Mouse (Mus musculus) 416B (cell line): Measurements from ENCODE around the gene Arhgap8.
"Not testable (repeated sequence)": the region's sequence is repeated elsewhere in the genome, so short reads cannot be mapped to it uniquely, and the experiment has no call there.

Experiments
- DNase-seq: peaks from one replicate; pipeline ENCODE4 v3.0.0; 2011; ENCODE audit warnings: low read depth

Gene Arhgap8

DNA sequence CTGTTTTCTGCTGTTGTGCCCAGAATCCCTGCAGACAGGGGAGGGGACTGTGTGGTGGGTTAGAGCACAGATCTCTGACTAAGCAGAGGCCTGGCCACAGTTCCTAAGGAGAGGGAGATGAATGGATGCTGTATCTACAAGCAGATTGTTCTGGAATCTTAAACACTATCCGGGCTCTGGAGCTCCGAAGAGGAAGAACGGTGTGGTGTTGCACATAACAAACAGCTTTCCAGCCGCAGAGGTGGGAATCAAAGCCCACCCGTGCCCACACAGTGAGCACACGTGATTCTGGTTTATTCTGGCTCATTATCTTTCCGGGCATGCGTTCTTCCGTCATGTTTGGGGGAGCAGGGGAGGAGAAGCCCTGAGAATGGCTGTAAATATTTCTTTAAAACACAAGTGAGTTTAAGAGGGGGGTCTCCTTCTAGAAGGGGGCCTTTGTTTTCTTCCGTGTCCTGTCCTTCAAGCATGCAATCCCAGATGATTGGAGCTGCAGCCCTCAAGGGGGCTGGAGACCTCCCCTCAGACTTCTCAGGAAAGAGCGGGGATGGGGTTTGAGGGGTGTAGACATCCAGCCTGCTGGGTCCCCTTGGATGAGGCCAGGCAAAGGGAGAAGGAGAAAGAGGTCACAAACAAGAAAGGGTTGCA, 16.6 kb downstream of the Arhgap8 start:
- no peak for DNase-seq

GRCm38 (mm10) chr15:84736994-84737346, 17.1 kb downstream of the Arhgap8 start:
- DNase-seq, result no peak

DNA sequence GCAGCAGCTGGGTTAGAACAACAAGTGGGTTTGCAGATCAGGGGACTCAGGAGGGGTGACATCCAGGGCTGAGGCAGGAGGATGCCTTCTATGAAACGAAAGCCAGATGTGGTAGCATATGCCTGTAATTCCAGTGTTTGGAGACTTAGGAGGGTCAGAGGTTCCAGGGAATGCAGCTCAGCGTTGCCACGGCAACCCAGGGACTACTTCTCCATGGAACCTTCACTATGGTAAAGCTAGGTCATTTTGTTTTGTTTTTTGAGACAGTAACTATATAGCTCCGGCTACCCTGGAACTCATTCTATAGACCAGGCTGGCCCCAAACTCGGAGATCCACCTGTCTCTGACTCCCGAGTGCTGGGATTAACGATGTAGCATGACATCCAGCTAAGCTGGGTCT, 18.4 kb downstream of the Arhgap8 start:
- no peak for DNase-seq

- no peak for DNase-seq
Observed at GRCm38 (mm10) chr15:84741573-84741972, 21.7 kb downstream of the Arhgap8 start.

DNA sequence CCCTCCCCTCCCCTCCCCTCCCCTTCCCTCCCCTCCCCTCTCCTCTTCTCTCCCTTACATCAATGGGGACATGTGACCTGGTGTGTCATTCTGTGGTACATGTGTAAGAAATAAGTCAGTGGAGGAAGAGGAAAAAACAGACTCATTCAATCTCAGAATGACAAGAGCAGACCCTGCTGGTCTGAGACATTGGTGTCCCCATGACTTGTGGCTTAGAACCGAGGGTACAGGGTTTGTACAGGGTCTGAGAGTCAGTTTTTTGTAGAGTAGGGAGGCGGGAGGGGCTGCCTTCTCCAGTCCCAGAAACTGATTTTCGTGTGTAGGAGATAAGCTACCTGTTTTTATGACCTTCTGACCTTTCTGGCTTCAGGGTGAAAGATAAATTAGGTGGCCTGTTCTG, 23.5 kb downstream of the Arhgap8 start:
- peak; percentile 47 for DNase-seq

- DNase-seq, result no peak
Observed at GRCm38 (mm10) chr15:84744308-84744707, 24.5 kb downstream of the Arhgap8 start.

DNA sequence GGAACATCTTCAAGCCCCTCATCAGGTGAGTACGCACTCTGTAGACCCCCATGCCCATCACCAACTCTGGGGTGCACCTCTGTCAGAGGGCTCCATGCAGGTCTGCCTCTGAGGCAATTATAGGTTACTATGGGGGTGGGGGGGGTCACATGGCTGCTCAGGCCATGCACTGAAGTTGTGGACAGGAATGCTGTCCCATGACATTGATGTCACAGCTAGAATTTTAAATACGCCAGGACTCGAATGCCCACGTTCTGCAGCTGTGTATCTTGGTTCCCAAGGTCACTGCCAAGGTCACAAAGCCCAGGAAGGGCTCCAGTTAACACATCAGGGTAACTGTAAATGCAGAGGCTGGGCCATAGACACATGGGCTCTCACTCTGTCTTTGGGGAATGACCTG, 26.0 kb downstream of the Arhgap8 start:
- no peak for DNase-seq

DNA sequence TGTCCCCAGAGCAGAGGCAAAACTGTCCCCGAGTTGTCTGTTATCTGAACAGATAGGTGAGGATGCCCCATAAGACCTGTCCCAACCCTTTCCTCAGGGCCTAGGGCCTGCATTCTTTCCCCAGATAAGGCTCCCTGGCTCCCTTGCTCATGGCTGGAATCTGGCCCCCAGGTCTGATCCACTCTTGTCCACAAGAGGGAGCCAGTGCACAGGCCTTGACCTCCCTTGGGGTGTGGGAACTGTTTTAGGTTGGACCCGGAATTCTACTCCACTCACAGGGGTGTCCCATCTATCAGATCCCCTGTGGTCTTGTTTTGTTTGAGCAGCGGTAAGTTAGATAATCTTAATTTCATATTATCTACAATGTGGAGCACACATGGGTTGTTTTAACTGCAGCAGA, 35.1 kb downstream of the Arhgap8 start:
- DNase-seq, result peak; percentile 63

DNA sequence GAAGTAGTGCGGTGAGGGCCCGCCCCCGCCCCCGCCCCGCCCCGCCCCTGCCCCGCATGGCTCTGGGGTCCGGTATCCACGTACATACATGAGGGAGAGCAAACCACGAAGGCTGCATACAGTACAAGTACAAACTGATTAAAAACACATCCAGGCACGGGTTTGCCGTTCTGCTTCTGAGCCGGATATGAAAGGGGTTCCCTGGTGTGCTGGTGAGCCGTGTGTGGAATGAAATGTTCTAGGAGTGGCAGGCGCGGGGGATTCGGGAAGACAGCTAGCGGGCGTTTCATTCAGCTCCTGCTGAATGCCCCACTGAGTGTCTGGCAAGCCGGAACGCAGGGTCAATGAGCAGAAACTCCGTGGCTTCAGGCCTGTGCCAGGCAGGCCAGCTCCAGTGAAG, 36.6 kb downstream of the Arhgap8 start:
- DNase-seq, result no peak

- peak; percentile 41 for DNase-seq
Observed at GRCm38 (mm10) chr15:84758493-84758892, 38.6 kb downstream of the Arhgap8 start.

- no peak for DNase-seq
Observed at GRCm38 (mm10) chr15:84762712-84763422, 43.0 kb downstream of the Arhgap8 start.

DNA sequence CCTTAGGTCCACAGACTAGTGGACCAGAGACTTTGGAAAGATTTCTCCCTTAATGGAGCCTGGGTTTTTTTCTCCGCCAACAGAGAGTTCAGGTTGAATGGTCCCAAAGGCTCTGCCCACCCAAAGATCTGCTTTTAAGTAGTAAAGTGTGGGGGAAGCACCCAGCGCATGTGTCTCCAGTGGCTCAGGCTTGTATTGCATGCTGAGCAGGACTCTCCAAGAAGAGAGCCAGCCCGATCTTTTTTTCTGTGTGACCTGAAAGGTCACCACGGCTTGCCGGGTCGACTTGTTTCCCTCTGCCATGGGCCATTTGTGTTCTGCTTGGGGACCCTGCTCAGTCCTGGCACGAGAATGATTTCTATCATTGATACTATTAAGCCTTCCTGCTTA, 43.6 kb downstream of the Arhgap8 start:
- no peak for DNase-seq

DNA sequence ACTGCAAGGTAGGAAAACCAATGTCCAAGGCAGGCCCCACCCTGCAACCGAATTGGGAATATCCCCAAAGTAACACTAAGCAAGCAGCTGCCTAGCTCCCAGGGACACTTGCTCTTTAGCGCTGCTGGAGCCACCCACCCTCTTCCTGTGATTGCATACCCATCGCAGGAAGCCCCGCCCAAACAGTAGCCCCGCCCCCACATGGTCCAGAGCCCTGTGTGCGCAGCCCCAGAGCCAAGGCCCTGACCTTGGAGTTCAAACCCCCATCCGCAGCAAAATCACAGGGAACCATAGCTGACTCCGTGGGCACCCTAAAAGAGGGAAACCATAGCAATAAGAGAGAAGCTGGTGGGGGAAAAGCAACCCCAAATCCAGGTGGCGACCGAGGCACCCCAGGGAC, 46.8 kb downstream of the Arhgap8 start:
- DNase-seq, result peak; percentile 44

DNA sequence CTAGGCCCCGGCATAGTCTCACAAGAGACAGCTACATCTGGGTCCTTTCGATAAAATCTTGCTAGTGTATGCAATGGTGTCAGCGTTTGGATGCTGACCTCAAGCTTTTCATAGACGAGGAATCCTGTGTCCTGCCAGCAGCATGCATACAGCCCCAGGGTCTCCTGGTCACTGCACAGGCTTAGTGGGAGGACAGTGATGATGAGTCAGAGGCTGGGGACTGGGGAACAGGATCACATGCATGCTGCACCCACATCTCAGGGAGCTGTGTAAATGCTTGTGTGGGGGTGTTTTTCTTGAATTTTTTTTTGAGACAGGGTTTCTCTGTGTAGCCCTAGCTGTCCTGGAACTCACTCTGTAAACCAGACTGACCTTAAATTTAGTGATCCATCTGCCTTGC, 48.7 kb downstream of the Arhgap8 start:
- DNase-seq, result not testable (repeated sequence)

- DNase-seq, result peak; percentile 79
Observed at GRCm38 (mm10) chr15:84769641-84770341, 49.9 kb downstream of the Arhgap8 start.

GRCm38 (mm10) chr15:84772191-84773111, 52.6 kb downstream of the Arhgap8 start:
- DNase-seq, result peak; percentile 67

GRCm38 (mm10) chr15:84775421-84776174, 55.7 kb downstream of the Arhgap8 start:
- no peak for DNase-seq

- DNase-seq, result no peak
Observed at GRCm38 (mm10) chr15:84778587-84778986, 58.7 kb downstream of the Arhgap8 start.

- no peak for DNase-seq
Observed at GRCm38 (mm10) chr15:84784812-84785211, 65.0 kb downstream of the Arhgap8 start.

GRCm38 (mm10) chr15:84787161-84787560, 67.3 kb downstream of the Arhgap8 start:
- DNase-seq, result no peak

DNA sequence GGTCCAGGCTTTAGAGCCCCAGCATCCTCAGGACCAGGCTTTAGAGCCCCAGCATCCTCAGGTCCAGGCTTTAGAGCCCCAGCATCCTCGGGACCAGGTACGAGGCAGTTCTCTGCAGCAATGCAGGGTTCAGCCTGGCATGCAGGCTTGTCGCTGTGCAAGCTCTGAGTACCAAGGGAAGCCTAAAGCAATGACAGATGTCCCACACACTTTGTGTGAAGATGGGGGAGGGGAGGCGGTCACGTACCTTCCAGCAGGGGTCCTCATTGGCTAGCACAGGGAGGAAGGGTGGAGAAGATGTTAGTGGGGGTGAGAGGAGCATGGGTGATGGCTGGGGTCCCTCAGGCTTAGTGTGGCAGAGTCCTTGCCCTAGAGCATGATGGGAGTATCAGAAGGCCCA, 73.8 kb downstream of the Arhgap8 start:
- DNase-seq, result no peak
